Mouse (Mus musculus) liver, embryonic 16.5 days (tissue): ENCODE measurements around the gene Glp1r. TPM values are rescaled to one million over a fixed set of nuclear protein-coding genes. Genes with fewer than 3 reads are reported as not detected.

Experiments
- ATAC-seq: fragments of 200-750 bp; cut with Nextera tagmentation; 2 replicates; pipeline ENCODE4 v1.8.0; 2017; ENCODE audit warnings: low read depth, mild to moderate bottlenecking, moderate number of reproducible peaks, moderate library complexity
- H3K27ac ChIP-seq: fragments of 300-500 bp; sonication (generic); 2 replicates; pipeline ENCODE4 v1.5.1; 2014; ENCODE audit warnings: mild to moderate bottlenecking, low read length
- H3K27me3 ChIP-seq: fragments of 300-500 bp; sonication (generic); 2 replicates; pipeline ENCODE4 v1.6.1; 2014; ENCODE audit warnings: low read depth, low read length, mixed read lengths; ENCODE audit not compliant: control insufficient read depth, insufficient read depth
- H3K36me3 ChIP-seq: fragments of 300-500 bp; sonication (generic); 2 replicates; pipeline ENCODE4 v1.6.1; 2014; ENCODE audit warnings: mild to moderate bottlenecking; ENCODE audit not compliant: control insufficient read depth, insufficient read depth
- H3K4me1 ChIP-seq: fragments of 300-500 bp; sonication (generic); 2 replicates; pipeline ENCODE4 v1.6.1; 2014; ENCODE audit warnings: low read depth, low read length, mixed read lengths; ENCODE audit not compliant: control insufficient read depth
- H3K4me2 ChIP-seq: fragments of 300-500 bp; sonication (generic); 2 replicates; pipeline ENCODE4 v1.6.1; 2014; ENCODE audit warnings: low read depth, low read length, mixed read lengths
- H3K4me3 ChIP-seq: fragments of 300-500 bp; sonication (generic); 2 replicates; pipeline ENCODE4 v1.5.1; 2014; ENCODE audit warnings: low read depth, mild to moderate bottlenecking, low read length
- H3K9ac ChIP-seq: fragments of 300-500 bp; sonication (generic); 2 replicates; pipeline ENCODE4 v1.6.1; 2014; ENCODE audit warnings: low read depth, low read length
- H3K9me3 ChIP-seq: fragments of 300-500 bp; sonication (generic); replicated peaks from 2 replicates; pipeline ENCODE4 v1.6.1; 2016; ENCODE audit warnings: low read length; ENCODE audit not compliant: control insufficient read depth
- WGBS: fragments of 180-500 bp; shearing (Covaris S2); extraction: QIAGEN DNeasy Blood & Tissue Kit; methylation state at CpG from one replicate; pipeline ENCODE4 v1.1.7; 2014; ENCODE audit not compliant: insufficient replicate concordance; 5-methylcytosine and 5-hydroxymethylcytosine counted together
- polyA plus RNA-seq: library from polyadenylated mRNA; unstranded; fragments of >200 nt; fragmentation: Nextera tagmentation; extraction: Ambion mirVana; gene quantifications from 2 replicates; pipeline ENCODE4 v1.2.1, GENCODE M21; 2015

Gene Glp1r
- polyA plus RNA-seq, 1 experiment from 2014 or later, result not detected

DNA sequence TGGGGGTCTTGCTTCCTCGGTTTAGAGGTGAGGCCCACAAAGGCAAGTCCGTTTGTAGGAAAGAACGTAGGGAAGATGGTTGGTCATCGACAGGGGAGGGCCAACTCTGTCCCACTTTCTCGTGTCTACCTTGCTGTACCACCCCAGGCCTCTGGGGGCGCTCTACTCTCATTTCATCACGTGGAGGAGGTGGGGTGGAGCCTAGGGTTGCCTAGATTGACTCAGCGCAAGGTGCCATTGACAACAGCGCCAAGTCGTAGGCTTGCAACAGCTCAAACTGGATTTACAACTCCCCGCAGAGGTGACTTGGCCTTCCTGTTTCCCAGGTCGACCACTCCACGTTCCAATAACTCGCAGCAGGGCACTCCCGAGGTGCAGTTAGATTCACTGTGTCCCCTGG lies 27.3 kb upstream of the Glp1r start:
- Histone ChIP-seq H3K9ac (no peak overlapping the region), H3K4me3 (no peak overlapping the region), H3K4me2 (no peak overlapping the region), H3K9me3 (no peaks in the 10 kb centered on the region), H3K36me3 (no peaks in the 10 kb centered on the region), H3K27me3 (no peaks in the 10 kb centered on the region; the same call in 1 of the 2 replicates), H3K27ac (no peak overlapping the region), H3K4me1 (no peaks in the 10 kb centered on the region)
- WGBS, result 42% methylated on average over 15 of the region's 15 CpGs
- ATAC-seq, result no peak

DNA sequence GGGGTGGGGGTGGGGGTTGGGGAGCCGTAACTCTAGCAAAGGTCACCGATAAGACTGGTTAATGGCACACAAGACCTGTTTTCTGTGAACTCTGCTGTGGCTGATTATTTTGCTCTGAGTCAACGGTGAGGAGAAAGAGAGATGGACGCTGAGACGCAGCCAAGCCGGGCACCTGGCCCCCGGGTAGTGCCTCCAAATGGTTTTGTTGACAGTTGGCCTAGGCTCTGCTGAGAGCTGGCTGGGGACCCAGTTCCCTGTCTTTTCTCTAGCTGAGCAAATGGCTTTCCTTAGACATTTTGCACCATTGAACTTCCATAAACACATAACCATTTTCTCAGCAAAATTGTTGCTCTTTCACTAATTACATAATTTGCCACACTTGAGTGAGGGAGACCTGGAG lies 24.2 kb upstream of the Glp1r start:
- Histone ChIP-seq H3K27ac (no peak overlapping the region), H3K36me3 (no peaks in the 10 kb centered on the region), H3K27me3 (no peaks in the 10 kb centered on the region; the same call in 1 of the 2 replicates), H3K4me3 (no peak overlapping the region), H3K9me3 (no peaks in the 10 kb centered on the region), H3K9ac (no peak overlapping the region), H3K4me1 (no peaks in the 10 kb centered on the region), H3K4me2 (no peak overlapping the region)
- ATAC-seq, result no peak
- WGBS, result 78% methylated on average over 7 of the region's 7 CpGs

DNA sequence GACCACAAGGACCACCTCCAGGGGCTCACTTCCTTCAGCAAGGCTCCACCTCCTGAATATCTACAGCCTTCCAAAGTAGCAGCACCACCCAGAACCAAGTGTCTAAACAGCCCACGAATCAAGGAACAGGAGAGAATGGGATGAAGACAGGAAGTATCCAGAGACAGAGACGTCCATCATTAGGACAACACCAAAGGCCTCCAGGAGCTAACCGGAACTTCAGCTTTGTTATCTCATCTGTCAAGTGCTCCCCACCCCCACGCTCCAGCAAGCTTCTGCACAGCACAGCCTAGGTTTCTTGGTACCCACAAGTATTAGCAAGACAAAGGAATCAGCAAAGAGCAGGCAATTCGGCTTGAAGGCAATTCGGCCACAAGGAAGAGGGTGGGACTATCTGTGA lies 23.0 kb upstream of the Glp1r start:
- Histone ChIP-seq H3K27me3 (no peaks in the 10 kb centered on the region; the same call in 1 of the 2 replicates), H3K27ac (no peak overlapping the region), H3K9me3 (no peaks in the 10 kb centered on the region), H3K4me1 (no peaks in the 10 kb centered on the region), H3K36me3 (no peaks in the 10 kb centered on the region), H3K4me3 (no peak overlapping the region), H3K4me2 (no peak overlapping the region), H3K9ac (no peak overlapping the region)
- 8% methylated on average over 6 of the region's 6 CpGs for WGBS
- no peak for ATAC-seq

DNA sequence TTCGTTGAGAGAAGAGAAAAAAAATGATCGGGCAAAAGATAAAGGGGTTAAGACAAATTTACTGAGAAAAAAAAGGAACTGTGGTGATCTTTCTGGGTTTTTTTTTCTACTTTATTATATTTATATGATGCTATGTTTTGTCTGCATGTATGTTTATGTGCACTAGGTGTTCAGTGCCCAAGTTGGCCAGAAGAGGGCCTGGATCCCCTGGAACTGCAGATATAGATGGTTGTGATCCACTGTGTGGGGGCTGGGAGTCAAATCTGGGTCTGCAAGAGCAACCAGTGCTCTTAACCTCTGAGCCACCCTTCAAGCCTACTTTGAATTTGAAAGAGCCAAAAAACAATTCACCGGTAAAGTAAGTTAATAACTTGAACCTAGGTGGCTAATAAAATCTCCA lies 21.2 kb upstream of the Glp1r start:
- no peak overlapping the region for H3K9ac ChIP-seq
- no peak for ATAC-seq
- 71% methylated on average over 3 of the region's 3 CpGs for WGBS
- no peak overlapping the region for H3K27ac ChIP-seq
- no peaks in the 10 kb centered on the region for H3K9me3 ChIP-seq
- H3K4me1 ChIP-seq, result no peaks in the 10 kb centered on the region
- H3K36me3 ChIP-seq, result no peaks in the 10 kb centered on the region
- H3K4me3 ChIP-seq, result no peak overlapping the region
- H3K27me3 ChIP-seq, result no peaks in the 10 kb centered on the region; the same call in 1 of the 2 replicates
- no peak overlapping the region for H3K4me2 ChIP-seq

DNA sequence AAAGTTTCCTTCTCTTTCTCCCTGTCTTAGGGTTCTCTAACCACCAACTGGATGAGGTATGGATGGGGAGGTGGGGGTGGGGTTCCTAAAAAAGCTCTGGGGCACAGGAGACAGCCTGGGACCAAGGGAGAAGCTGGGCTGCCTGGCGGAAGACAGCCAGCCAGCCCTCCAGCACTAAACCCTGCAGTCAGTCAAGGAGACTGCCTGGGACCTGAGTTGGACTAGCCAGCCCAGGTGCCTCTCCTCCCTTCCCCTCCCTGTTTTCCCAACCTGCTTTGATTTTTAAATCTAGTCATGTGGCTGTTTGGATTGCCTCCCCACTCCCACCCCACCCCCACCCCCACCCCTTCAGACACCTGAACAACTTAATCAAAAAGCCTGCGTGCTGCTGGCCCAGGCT lies 20.6 kb upstream of the Glp1r start:
- Histone ChIP-seq H3K4me1 (no peaks in the 10 kb centered on the region), H3K4me2 (no peak overlapping the region), H3K9me3 (no peaks in the 10 kb centered on the region), H3K4me3 (no peak overlapping the region), H3K9ac (no peak overlapping the region), H3K27ac (no peak overlapping the region), H3K36me3 (no peaks in the 10 kb centered on the region), H3K27me3 (no peaks in the 10 kb centered on the region; the same call in 1 of the 2 replicates)
- 72% methylated on average over 2 of the region's 2 CpGs for WGBS
- ATAC-seq, result no peak

DNA sequence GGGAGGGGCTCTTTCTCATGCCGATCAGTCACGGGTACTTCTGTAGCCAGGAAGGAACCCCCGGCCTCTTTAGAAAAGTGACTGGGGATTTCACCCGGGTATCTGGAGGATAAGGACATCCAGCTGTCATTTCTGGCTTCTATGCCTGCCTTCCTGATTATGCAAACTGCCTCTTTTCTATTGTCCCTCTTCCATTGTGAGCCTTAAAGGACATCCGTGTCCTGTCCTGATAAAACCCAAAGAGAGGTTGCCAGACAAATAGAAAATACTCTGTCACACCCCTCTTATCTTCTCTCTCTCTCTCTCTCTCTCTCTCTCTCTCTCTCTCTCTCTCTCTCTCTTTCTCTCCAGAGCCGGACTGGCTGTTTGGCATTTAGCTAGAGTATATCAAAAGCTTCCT lies 19.4 kb upstream of the Glp1r start:
- Histone ChIP-seq H3K27ac (no peak overlapping the region), H3K9ac (no peak overlapping the region), H3K9me3 (no peaks in the 10 kb centered on the region), H3K4me3 (no peak overlapping the region), H3K4me2 (no peak overlapping the region), H3K27me3 (no peaks in the 10 kb centered on the region; the same call in 1 of the 2 replicates), H3K36me3 (no peaks in the 10 kb centered on the region), H3K4me1 (no peaks in the 10 kb centered on the region)
- no peak for ATAC-seq
- 5% methylated on average over 6 of the region's 6 CpGs for WGBS

DNA sequence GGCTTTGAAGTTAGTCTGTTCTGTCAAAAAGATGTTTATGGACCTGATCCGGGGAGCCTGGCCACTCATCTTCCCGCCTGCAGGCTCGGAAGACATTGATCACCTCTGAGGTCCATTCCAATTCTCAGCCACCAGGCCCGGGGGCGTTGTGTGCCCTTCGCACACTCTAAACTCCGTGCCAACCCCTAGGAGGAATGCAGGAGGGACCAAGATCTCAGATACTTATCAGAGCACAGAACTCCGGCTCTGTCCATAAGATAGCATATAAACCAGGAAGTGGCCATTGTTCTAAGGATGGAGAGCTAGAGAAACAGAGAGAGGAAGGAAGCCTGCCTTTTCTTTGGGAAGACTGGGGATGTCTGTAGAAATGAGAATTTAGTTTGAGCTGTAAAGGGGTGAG lies 18.1 kb upstream of the Glp1r start:
- no peak for ATAC-seq
- no peaks in the 10 kb centered on the region for H3K4me1 ChIP-seq
- no peaks in the 10 kb centered on the region; the same call in 1 of the 2 replicates for H3K27me3 ChIP-seq

DNA sequence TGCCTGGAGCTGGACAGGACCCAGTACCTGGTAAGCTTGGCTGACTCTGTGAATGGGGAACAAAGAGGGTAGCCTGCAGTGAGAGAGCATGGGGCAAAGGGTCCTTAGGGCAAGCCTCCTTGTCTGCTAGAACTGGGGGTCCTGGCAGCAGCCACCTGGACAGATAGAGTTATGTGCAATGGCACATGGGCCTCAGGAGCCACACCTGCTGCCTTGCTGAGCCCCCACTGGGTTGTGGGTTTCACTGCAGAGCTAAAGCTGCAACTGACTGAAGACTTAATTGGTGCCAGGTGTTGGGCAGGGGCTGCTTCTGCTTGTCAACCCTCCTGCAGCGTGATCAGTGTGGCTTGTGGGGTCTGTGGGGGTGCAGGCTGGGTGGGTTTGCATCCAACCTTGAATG lies 9.5 kb upstream of the Glp1r start:
- ATAC-seq, result no peak
- no peak overlapping the region for H3K9ac ChIP-seq
- no peaks in the 10 kb centered on the region for H3K9me3 ChIP-seq
- no peaks in the 10 kb centered on the region for H3K36me3 ChIP-seq
- H3K27ac ChIP-seq, result no peak overlapping the region
- no peaks in the 10 kb centered on the region for H3K27me3 ChIP-seq
- no peaks in the 10 kb centered on the region for H3K4me1 ChIP-seq
- H3K4me2 ChIP-seq, result no peak overlapping the region
- WGBS, result 26% methylated on average over 1 of the region's 1 CpGs
- no peak overlapping the region for H3K4me3 ChIP-seq

More for the DNA sequence above, 18.1 kb upstream of the Glp1r start:
- H3K4me3 ChIP-seq, result no peak overlapping the region
- no peaks in the 10 kb centered on the region for H3K9me3 ChIP-seq
- H3K36me3 ChIP-seq, result no peaks in the 10 kb centered on the region
- no peak overlapping the region for H3K4me2 ChIP-seq
- 37% methylated on average over 8 of the region's 8 CpGs for WGBS
- H3K27ac ChIP-seq, result no peak overlapping the region
- H3K9ac ChIP-seq, result no peak overlapping the region

DNA sequence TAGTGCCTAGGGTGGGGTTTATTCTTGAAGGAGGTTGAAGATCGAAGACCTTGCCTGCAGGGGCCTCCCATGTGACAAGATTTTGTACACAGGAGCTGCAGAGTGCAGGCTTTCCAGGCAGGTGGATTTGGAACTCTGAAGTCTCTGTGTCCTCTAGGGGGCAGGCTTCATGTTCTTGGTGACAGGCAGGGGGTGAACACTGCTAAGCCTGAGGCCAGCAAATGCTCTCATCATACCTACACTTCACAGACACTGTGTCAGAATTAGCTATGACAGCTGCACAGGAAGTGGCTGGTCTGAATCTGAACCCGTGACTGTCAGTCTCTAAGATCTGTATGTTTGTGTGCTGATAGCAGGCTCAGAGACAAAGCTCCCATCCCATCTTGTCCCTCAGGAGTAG lies 8.9 kb upstream of the Glp1r start:
- Histone ChIP-seq H3K4me3 (no peak overlapping the region), H3K9me3 (no peaks in the 10 kb centered on the region), H3K9ac (no peak overlapping the region), H3K36me3 (no peaks in the 10 kb centered on the region), H3K4me2 (no peak overlapping the region), H3K27ac (no peak overlapping the region), H3K27me3 (no peaks in the 10 kb centered on the region), H3K4me1 (no peaks in the 10 kb centered on the region)
- no peak for ATAC-seq
- WGBS, result 7% methylated on average over 2 of the region's 2 CpGs
